Mouse (Mus musculus) gastrocnemius, postnatal 10 days (tissue): Measurements from ENCODE around the gene Fbxl19. TPM values are rescaled to one million over a fixed set of nuclear protein-coding genes. Genes with fewer than 3 reads are reported as not detected.
"Not testable (repeated sequence)": the region's sequence is repeated elsewhere in the genome, so short reads cannot be mapped to it uniquely, and the experiment has no call there.

Source experiments
- DNase-seq: peaks from one replicate; pipeline ENCODE4 v3.0.0; 2021; ENCODE audit warnings: mixed read lengths
- total RNA-seq, 2 experiments: library from RNA; stranded (reverse); gene quantifications; 2 replicates each; pipeline ENCODE4 v1.2.3; 2021

Fbxl19 gene
- total RNA-seq, 2 experiments from 2014 or later, result 2.9 to 6.0 TPM

DNA sequence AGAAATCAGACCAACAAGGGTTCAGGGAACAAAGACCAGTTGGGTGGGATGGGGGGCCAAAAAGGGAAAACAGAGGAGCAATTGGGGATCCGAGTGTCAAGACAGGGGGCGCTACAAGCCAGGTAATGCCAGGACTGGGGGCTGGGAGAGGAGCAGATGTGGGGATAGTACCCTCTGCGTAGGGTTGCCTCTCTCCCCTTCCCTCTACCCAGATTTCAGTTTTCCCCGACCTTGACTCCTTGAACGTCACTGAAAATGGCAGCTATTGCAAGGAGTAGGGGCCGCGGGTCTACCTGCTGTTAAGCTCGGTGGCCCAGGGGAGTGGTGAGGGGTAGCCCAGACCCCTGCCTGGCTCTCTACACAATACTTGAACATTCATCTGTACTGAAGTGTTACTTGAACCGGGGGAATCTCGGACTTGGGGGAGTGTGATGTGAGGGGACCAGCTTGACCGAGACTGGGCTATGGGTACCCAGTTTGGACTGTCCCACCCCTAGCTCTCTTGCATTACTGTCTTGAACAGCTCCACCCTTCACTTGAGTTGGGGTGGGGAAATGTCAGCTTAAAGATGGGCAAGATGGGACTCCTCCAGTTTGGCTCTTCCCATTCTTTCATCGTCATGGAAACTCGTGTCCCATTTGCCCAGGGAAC is 24.1 kb downstream of the Fbxl19 start:
- DNase-seq, result no peak

GRCm38 (mm10) chr7:127768997-127769593 is 24.8 kb downstream of the Fbxl19 start:
- peak; percentile 85 for DNase-seq

- peak; percentile 82 for DNase-seq
Observed at GRCm38 (mm10) chr7:127769651-127770038, 25.3 kb downstream of the Fbxl19 start, which contains the start of gene Orai3. Gene Orai3, plus strand, starts transcription at chr7:127769815.

DNA sequence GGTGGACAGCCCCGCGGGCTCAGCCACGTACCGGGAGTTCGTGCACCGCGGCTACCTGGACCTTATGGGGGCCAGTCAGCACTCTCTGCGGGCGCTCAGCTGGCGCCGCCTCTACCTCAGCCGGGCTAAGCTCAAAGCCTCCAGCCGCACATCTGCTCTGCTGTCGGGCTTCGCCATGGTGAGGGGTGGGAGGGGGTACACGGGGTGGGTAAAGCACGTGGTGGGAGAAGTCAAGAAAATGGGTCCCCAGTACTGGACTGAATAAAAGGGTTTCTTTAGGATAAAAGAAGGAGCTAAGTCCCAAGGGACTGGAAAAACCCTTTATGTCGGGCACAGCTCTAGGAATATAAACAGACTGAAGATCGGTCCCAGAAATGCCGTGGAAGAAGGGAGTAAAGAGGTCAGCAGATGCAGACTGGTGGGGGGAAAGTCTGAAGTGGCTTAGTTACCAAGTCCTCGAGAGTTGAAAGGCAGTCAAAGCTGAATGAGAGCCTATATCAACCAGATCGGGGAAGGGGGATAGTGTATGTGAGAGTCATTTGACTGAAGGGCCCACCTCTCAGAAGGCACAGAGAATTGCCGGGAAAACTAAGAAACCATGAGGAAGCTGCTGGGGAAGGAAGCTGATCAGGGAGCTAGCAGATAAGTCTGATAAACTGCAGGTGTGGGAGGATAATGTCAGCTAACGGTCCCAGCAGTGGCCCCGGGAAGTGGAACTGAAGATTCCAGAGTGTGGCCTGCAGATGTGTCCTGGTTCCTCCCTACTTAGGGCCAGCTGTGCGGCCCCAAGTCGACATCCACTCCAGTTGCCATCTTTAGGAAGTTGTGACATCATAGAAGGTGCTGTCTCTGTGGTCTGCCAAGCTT is 25.9 kb downstream of the Fbxl19 start:
- DNase-seq, result no peak

DNA sequence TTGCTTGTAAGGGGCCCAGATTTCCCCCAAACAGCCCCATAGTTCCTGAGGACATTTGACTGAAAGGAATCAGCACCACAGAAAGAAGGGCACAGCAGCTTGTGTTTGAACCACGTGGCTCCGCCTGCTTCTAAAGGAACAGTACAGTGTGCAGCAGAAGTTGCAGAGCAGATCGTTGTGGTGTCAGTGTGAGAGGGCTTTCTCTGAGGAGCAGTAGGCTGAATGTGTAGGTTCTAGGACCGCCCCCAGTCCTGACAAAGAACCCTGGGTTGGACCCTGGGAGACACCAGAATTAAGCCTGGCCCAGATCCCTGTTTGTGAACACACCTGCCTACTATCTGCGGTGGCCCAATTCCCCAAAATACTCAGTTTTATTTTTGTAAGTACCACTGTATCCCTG is 26.9 kb downstream of the Fbxl19 start:
- DNase-seq, result no peak

GRCm38 (mm10) chr7:127772080-127772479 is 27.7 kb downstream of the Fbxl19 start:
- DNase-seq, result no peak

DNA sequence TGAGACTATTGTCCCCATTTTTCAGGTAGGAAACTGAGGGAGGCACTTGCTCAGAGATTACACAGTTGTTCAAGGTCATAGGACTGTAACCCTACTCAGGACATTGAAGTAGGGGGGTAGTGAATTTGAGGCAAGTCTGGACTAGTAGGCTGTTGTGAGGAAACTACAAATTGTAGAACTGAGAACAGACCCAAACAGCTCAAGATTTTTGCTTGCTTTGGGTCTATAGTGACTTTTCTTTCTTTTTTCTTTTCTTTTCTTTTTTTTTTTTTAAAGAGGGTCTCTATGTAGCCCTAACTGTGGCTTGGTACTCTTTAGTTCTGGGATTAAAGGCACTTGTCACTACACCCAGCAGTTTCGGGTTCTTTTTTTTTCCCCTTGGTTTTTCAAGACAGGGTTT is 28.2 kb downstream of the Fbxl19 start:
- DNase-seq, result no peak

DNA sequence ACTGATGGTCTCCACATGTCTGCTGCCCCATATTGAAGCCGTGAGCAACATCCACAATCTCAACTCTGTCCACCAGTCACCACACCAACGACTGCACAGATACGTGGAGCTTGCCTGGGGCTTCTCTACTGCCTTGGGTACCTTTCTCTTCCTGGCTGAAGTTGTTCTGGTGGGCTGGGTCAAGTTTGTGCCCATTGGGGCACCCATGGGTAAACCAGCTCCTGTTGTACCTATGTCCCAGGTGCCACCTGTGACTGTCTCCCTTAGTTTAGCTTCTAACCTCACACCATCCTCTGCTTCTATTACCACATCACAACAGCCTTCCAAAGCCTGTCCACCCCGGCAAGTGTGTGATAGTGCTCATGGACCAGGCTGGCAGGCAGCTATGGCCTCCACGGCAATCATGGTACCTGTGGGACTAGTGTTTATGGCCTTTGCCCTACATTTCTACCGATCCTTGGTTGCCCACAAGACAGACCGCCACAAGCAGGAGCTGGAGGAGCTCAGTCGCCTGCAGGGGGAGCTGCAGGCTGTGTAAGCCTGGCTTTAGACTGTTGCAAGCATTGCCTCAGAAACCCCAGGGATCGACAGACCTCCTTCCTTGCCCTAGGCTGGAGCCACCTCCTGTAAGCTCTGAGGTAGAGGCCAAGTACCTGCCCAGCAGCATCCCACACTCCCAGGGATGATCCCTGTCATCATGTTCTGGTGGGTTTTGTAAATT is 29.5 kb downstream of the Fbxl19 start:
- peak; percentile 70 for DNase-seq

DNA sequence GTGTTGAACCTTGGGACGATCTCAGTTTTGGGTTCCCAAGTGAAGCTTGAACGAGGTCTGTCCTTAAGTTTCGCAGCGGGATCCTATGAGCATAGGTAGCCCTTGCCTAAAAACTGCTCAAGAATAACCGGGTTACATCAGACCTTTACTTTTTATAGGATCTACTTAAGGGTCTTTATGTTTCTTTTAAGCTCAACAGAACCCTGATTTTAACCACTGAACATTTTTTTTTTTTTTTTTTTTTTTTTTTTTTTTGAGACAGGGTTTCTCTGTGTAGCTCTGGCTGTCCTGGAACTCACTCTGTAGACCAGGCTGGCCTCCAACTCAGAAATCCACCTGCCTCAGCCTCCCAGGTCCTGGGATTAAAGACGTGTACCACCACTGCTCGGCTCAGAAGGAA is 31.5 kb downstream of the Fbxl19 start:
- not testable (repeated sequence) for DNase-seq

- DNase-seq, result peak; percentile 93
Observed at GRCm38 (mm10) chr7:127776426-127776825, 32.1 kb downstream of the Fbxl19 start, which contains the start of gene Setd1a. Gene Setd1a, plus strand, starts transcription at chr7:127776670.

DNA sequence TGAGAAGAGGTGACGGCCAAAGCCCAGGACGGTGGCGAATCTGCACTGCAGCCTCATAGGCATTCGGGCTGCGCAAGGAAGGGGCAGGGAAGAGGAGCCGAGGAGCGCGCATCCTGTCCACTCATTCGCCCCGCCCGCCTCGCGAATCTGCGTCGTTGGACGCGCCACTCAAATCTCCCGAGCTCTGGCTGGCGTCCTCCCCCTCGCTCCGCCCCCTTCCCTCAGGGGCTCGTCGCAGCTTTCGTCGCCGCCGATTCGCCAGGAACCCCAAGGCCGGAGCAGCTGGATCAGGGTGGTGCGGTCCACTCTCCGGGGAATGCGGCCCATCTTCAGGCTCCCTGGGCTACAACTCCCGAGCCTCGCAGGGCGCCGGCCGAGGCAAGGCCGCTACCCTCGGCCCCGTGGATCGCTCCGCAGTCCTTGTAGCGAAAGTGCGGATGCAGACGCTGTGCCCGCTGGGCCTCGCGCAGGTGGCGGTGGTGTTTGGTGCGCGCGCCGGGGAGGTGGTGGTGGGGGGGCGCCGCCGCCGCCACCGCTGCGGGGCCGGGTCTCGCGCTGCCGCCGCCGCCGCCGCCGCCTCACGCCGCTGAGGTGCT is 32.6 kb downstream of the Fbxl19 start:
- peak; percentile 97 for DNase-seq

- peak; percentile 72 for DNase-seq
Observed at GRCm38 (mm10) chr7:127777474-127778266, 33.3 kb downstream of the Fbxl19 start.

DNA sequence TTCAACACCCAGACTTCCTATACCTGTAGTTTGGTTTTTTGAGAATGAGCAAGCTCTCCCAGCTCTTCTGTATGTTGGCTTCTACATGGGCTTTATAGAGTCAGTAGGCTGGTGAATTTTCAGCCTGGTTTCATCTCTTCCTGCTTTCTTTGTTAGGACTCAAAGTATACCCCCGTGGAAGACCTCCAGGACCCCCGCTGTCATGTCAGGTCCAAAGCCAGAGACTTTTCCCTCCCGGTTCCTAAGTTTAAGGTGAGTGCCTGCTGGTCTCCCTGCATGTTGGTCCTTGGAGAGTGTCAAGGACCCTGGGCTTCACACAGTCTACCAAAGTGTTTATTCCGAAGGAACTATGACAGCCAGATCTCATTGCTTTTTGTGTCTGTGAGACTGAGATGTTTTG is 34.0 kb downstream of the Fbxl19 start:
- DNase-seq, result no peak

DNA sequence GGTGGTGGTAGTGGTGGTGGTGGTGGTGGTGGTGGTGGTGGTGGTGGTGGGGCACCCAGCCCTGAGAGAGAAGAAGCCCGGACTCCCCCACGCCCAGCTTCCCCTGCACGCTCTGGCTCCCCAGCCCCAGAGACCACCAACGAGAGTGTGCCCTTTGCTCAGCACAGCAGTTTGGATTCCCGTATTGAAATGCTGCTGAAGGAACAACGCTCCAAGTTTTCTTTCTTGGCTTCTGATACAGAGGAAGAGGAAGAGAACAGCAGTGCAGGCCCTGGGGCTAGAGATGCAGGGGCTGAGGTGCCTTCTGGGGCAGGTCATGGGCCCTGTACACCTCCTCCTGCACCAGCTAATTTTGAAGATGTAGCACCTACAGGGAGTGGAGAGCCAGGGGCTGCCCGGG is 41.0 kb downstream of the Fbxl19 start, which contains the start of gene Gm49388:
Gene Gm49388, plus strand, starts transcription at position 301 of the 400 bp plus-strand sequence.
- no peak for DNase-seq

GRCm38 (mm10) chr7:127797076-127797845 is 52.9 kb downstream of the Fbxl19 start:
- DNase-seq, result no peak

GRCm38 (mm10) chr7:127798591-127798990 is 54.2 kb downstream of the Fbxl19 start:
- no peak for DNase-seq

DNA sequence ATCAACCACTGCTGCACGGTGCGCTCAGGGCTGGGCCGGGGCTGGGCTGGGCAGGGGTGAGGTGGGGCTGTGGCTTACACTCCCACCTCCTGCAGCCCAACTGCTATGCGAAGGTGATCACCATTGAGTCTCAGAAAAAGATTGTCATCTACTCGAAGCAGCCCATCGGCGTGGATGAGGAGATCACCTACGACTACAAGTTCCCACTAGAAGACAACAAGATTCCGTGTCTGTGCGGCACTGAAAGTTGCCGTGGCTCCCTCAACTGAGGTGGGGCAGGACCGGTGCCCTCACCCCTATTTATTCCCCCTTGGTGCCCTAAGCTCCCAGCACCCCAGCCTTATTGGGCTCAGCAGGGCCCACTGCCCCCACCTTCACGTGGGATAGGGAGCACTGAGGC is 54.9 kb downstream of the Fbxl19 start:
- no peak for DNase-seq

DNA sequence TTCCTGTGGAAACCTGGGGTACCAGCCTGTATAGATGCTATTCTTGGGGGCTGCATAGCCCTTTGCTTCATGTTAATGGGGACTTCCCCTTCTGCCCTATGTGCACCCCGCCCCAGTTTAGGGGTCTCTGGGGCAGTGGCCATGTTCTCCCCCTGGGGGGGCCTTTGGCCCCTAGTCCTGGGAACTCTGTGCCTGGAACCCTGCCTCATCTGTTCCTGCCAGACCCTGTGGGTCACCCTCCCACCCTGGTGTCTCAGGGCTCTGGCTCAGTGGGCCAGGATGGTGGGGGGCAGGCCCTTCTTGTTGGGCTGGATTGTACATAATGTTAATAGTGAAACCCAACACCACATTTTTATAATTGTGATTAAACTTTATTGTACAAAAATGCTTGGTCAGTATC is 55.4 kb downstream of the Fbxl19 start:
- DNase-seq, result no peak

- DNase-seq, result peak; percentile 96
Observed at GRCm38 (mm10) chr7:127800435-127801009, 56.2 kb downstream of the Fbxl19 start, which contains the start of gene Hsd3b7. Gene Hsd3b7, plus strand, starts transcription at chr7:127800604.
